Mouse (Mus musculus) kidney, postnatal 10 days (tissue): ENCODE measurements around the gene Lrrc2.

Experiments
- DNase-seq: peaks from one replicate; pipeline ENCODE4 v3.0.0; 2021; ENCODE audit warnings: mixed read lengths

The Lrrc2 gene

GRCm38 (mm10) chr9:110951397-110951796 is at the start of gene Lrrc2:
Gene Lrrc2 (plus strand): TSS chr9:110951545.
- no peak for DNase-seq

DNA sequence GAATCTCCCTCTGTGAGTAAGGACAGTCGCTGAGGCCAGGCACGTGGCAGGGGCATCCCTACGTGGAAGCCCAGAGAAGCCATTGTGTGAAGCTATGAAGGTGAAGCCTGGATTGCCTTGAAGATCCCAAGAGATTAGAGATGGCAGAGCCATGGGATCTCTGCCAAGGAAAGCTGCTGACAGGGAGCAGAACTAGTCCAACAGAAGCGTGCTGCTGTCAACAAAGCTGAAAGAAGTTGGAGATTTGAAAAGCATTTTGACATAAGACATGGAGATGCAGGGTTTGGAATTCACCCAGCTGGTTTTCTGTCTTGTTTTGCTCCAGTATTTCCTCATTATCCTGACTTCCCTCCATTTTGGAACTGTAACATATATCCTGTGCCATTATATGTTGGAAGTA is 49.1 kb upstream of the Lrrc2 start:
- DNase-seq = no peak

- no peak for DNase-seq
Observed at GRCm38 (mm10) chr9:110907201-110907837, 44.0 kb upstream of the Lrrc2 start.

- no peak for DNase-seq
Observed at GRCm38 (mm10) chr9:110907838-110908630, 43.3 kb upstream of the Lrrc2 start.

DNA sequence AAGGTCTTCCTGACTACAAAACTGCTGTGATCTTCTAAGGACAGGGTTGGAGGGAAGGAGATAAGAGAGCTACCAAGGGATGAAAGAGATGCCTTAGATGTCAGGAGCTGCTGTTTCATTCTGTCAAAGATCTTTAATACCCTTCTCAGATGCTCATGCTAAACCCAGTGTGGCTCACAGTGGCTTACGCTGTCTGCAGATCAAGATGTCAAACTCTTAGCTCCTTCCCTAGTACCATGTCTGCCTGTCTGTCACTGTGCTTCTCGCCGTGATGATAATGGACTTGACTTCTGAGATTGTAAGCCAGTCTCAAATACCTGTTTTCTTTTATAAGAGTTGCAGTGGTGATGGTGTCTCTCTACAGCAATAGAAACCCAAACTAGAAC is 42.7 kb upstream of the Lrrc2 start:
- no peak for DNase-seq

DNA sequence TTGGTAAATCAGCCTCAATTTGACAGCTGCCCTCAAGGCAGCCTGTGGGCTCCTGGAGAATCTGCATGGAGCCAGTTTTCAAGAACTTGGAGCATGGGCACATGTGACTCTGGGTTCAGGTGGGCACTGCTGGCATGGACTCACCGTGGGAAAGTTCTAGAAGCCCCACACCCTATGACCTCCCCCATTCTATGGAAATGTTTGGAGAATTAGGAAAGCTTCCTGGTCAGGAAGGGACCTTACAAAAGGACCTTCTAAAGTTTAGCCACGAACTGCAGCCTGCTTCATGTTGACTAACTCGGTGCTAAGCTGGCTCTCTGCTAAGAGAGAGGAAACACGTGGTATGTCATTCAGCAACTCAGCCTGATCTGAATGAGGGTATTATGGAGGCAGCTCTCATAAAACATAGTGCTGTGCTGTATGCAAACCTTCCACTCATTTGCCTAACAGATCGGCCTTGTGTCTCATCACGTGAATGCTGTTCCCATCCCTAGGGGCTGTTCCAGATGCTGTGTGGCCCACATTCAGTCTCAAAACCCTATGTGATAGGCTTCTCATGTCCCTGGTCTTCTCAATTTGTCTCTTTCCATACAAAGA is 41.9 kb upstream of the Lrrc2 start:
- no peak for DNase-seq

DNA sequence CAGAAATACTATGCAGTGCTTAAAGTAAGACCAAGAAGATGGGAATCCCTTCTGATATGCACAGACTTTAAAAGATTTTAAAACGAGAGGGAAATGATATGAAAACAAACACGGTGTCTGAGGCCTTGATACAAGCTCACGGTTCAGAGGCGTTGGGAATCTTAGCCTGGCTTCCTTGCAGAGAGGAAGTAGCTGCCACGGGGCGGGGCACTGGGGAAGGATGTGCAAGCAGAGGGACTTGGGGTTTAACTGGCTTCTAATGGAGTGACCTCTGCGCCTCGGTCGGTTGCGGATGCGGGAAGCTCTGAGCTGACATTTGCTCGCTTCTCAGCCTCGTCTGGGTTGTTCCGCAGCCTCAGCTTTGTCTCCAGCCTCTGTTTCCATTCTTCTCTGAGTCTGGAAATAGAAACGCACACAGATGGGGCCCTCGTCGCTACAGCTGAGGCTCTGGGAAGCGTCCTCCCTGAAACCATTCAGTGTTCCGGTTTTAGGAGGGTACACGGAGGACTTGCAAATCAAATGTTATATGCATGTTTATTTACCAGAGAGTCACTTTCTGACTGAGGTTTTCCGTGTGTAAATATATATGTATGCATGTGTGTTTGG is 36.6 kb upstream of the Lrrc2 start:
- DNase-seq = no peak

- no peak for DNase-seq
Observed at GRCm38 (mm10) chr9:110915466-110915865, 35.9 kb upstream of the Lrrc2 start.

- no peak for DNase-seq
Observed at GRCm38 (mm10) chr9:110916786-110917185, 34.6 kb upstream of the Lrrc2 start, which contains the start of gene Fam240a. Gene Fam240a (minus strand): TSS chr9:110916861.

GRCm38 (mm10) chr9:110920665-110921419 is 30.5 kb upstream of the Lrrc2 start:
- DNase-seq = no peak

DNA sequence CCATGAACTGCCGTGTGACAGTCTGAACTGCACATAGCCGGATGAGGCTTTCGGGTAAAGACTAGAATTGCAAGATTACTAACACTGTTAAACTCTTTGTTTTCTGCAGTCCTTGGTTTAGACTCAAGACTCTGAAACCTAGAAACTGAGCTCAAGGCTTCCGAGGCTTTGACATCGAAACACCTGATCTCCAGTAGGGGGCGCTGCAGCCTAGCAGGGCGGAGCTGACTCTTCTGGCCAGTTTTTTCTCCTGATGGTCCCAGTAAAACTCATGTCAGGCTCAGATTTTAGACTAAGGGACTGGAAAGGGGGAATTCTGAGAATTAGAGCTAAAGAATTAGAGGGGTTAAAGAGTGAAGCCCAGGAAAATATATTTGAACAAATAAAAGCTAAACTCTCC is 28.6 kb upstream of the Lrrc2 start:
- DNase-seq = peak; percentile 89

DNA sequence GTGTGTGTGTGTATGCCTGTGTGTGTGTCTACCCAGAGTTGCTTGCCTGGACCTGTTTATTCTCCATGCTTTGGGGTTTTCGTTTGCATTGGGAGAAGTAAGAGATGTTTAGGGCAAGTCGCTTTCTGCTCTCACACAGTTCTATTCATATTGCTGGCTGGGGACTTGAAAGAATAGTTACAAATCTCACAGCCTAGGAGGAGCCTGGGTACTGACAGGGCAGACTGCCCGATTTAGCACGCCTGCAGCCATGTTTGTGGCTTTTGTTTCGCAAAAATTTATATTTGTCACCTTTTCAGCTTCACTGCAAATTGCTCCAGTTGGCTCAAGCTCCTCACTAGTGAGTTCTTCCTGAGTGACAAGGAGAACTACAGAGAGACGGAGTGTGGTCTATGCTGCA is 19.8 kb upstream of the Lrrc2 start:
- no peak for DNase-seq

DNA sequence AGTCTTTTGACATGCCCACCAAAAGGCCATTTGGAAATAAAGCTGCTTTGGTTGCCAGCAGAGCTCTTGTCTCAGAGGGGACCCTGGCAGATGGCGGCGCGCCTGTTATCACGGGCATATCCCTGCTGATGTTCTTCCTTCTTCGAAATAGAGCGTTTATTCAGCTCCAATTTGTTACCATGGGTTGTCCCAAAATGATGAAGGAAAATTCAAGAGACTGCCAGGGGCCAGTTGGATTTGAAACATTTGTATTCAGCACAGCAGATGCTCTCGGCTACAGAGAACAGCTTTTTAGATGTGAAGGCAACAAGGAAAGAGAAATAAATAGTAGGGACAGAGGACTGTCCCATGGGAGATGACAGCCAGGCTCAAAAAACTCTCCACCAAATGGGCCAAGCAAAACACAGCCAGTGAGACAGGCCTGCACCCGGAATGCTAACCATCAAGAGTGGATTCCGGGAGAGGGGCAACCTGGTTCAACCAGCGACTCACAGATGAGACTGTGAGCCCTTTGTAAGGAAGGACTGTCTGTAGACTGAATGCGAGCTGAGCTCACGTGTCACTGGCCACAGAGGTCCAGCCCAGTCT is 17.4 kb upstream of the Lrrc2 start:
- peak; percentile 32 for DNase-seq

DNA sequence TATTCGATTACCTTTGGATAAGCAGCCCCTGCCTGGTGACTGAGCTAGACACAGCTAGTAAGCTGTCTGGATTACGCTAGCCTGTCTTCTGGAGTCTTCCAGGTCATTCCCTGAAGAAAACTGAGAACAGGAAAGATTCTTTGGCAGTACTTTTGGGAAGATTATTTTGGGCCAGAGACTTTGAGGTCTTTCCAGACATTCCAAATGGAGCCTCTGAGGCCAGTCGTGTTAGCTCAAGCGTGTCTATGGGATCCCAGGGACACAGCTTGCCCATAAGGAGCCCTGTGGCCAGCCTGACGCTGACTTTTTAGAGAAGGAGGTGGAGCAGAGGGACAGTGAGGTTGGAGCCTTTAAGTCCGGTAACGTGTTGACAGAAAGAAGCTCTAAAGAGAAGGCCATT is 15.4 kb upstream of the Lrrc2 start:
- DNase-seq = no peak

DNA sequence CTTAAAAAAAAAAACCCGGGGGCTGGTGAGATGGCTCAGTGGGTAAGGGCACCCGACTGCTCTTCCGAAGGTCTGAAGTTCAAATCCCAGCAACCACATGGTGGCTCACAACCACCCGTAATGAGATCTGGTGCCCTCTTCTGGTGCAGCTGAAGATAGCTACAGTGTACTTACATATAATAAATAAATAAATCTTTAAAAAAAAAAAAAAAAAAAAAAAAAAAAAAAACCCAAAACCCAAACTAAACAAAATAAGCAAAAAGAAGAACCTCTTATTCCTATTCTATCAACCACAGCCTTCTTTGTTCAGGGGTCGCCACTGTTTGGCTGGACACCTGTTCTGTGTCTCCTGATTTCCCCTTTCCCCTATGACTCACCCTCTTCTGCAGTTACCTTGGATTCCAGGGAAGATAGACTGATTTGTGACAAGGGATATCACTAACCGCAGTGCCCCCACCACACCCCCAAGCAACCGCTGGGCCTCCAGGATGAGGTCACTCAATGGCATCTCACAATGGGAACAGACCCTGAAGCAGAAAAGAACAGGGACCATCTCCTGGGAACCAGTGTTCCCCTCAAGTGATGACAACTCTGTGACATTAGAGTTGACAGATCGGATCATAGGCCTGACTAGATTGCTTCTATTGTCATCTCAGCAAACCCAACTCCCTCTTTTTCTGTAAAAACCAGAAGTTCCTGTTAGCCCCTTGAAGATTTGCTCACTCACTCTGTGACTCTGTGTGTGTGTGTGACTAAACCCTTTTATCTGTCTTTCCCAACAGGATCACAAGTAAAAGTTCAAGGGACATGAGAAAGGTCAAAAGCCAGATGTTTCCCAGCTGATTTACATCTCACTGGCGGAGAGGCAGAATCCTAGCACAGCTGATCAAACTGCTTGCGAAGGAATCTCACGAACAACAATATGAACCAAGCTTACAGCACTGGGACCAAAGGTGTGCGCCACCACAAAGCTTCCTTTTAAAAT is 13.5 kb upstream of the Lrrc2 start:
- DNase-seq = no peak

DNA sequence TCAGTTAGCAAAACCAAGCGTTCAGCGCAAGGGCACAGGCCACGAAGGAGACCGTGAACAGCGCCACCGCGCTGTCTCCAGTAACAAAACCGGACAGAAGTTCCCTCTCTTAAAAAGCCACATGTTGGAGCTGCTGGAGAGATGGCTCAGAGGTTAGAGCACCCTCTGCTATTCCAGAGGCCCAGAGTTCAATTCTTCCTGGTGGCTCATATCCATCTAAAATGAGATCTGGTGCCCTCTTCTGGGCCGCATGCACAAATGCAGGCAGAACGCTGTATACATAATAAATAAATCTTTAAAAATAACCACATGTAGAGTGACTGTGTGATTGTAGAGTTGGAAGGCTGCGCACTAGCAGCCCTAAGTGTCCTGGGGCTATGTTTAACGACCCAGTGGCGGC is 7.1 kb upstream of the Lrrc2 start:
- peak; percentile 24 for DNase-seq

DNA sequence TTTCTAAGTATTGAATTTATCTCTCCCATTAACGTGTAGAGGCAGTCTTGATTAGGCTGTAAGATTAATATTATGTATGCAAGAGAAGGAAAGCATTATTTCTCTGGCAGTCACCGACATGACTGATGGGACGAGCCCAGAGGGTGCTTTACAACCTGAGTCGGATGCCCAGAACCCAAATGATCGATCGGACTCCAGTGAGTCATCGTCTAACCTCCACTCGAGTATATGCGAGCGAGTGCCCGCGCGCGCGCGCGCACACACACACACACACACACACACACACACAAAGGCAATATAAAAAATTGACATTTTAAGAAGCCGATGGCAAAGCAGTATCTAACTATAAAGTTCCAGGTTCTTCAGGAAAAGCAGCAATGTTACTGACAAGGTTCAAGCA is 6.0 kb upstream of the Lrrc2 start:
- DNase-seq = no peak

- no peak for DNase-seq
Observed at GRCm38 (mm10) chr9:110945926-110946325, 5.4 kb upstream of the Lrrc2 start, which contains the start of gene Tdgf1. Gene Tdgf1 (minus strand): TSS chr9:110946158.

GRCm38 (mm10) chr9:110946548-110947044 is 4.7 kb upstream of the Lrrc2 start:
- no peak for DNase-seq

DNA sequence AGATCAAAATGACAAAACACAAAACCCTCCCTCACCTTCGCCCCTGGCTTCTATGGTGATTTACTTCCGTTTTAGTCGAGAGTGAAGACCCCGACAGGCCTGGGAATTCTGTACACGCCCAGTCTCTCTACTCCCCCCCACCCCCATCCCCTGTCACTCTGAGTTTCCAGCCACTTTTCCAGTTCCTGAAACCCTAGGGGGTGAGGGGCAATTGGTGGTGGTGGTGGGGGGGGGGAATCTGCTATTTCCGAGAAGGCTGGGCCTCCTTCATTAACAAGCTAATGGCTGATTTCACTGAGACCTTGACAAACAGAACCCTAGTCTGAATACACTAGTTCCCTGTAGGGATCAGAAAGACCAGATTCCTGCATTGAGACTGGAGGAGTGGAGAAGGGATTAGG is 4.1 kb upstream of the Lrrc2 start:
- DNase-seq = no peak

DNA sequence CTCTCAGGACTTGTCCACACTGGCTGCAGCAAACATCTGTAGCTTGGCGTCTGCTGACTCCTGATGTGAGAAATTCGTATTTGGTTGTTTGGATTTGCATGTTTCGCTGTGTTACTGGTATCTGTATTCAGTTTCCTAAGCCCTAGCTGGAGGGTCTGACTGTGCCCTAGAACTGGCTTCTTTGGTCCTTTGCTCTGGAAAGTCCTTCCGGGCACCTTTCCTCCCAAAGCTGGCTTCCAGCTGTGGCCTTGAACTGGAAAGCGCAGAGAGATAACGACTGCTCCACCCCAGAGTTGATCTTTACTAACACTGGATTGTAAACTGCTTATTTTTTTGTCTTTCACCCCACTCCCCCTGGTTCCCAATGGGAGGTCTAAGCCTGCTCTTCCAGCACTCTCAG is 3.4 kb upstream of the Lrrc2 start:
- DNase-seq = no peak
